Mouse (Mus musculus) left cerebral cortex, adult 11 months (tissue): ENCODE measurements around the gene Commd1.

Experiments used
- DNase-seq: peaks from one replicate; pipeline ENCODE4 v3.0.0; 2022; ENCODE audit warnings: low spot score

Commd1 gene

GRCm38 (mm10) chr11:22938983-22939382 is 43.2 kb downstream of the Commd1 start:
- no peak for DNase-seq

DNA sequence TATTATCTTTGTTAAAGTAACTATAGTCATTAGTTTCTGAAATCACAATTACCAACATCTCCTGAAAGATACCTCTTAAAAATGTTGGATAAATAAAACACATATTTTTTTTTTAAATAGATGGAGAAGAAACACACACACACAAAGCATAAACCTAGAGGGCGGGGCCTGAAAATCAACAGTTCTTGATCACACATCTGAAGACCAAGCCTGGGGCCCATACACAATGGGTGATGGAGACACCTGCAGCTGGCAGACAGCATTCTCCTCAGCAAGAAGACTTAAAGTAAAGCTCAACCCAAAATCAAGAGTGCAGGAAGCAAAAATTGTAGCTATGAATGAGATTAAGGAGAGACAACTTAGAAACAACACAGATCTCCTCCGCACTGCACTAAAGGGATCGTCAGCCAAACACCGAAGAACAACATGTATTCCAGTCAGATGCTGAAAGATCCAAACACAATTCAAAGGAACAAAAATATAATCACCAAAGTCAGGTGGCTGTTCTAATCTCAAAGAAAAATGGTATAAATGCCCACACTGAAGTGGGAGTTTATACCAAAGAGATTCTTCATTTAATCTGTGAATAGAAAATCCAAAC is 44.4 kb downstream of the Commd1 start:
- DNase-seq = no peak

DNA sequence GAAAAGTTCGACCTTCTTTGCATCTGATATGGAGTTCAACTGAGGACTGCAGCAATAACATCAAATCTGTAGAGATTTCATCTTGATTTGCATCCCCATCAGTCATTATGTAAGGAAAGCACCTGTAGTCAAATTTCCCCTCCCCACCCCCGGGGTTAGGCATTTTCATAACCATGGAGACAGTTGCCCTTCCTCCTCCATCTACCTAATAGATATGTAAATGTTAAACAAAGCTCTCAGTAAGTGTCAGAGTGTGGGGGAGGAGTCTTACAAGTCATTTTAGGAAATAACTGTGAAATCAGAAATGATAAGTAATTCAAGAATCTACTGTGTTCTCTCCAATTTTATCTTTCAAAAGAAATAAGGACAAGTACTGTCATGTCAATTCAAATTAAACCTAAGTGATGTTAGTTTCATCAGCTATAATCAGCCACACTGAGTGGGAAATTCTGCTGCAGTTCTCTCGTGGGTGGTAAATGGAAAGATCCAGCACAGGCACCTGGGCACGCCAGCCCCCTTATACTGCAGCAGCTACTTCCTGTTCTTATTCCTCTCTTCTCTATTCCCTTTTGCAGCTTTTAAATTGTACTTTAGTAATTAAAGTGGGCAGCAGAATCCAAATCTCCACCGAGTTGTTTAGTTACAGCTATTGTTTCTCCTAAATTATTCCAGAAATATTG is 45.6 kb downstream of the Commd1 start:
- peak; percentile 54 for DNase-seq

DNA sequence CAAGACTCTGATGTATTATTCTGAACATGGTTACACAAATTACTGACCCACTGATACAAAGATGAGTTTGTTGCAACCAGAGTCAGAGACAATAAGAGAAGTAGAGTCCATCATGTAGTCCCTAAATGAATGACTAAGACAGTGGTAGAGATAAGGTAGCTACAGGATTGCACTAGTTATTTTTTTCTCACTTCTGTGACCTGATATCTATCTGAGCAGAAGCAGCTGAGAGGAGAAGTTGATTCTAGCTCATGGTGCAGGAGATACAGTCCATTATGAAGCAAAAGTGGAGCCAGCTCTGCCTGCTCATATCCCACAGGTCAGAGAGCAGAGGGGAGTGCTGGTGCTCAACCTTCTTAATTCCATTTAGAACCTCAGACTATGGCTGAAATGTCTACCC is 50.0 kb downstream of the Commd1 start:
- DNase-seq = no peak

DNA sequence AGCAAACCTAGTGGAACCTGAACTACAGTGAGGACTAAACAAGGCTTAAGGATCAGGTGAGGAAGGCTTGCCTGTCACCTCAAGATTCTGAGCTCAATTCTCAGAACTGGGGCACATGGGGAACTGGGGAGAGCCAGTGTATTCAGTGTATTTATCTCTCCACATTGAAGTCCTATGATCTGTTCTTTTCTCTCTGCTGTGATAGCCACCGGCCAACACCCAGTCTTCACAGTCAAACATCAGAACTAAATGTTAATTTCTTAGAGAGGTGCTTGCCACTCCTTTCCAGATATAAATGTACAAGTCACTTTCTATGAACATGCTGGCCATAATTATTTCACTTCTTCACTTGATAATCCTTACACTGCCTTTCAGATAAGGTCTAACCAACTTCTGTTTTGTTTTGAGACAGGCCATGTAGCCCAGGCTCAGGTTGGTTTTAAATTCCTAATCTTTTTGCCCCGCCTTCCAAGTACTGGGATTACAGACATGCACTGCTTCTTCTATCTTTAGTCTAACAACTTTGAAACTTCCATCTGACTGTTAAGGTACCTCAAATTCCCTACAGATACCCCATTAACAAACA is 50.8 kb downstream of the Commd1 start:
- DNase-seq = no peak

- DNase-seq = no peak
Observed at GRCm38 (mm10) chr11:22930129-22930528, 52.1 kb downstream of the Commd1 start.

DNA sequence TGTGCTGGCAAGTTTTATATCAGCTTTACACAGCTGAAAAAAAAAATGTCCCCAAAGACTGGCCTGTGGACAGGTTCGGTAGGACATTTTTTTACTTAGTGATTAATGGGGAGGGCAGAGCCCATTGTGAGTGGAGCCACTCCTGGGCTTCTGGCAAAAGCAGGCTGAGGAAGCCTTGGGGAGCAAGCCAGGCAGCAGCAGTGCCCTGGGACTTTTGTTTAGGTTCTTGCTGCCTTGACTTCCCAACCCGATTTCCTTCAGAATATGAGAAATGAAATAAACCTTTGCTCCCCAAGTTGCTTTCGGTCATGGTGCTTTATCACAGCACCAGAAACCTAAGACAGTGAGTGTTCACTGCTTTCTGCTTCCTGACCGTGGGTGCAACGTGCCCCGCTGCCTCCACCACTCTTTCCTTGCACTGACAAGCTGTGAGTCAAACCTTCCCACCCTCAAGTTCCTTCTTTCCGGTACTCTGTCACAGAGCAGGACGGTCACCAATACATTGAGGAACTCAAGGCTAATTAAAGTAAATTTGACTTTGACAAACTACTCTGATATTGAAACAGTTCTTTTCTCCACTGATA is 53.5 kb downstream of the Commd1 start:
- DNase-seq = no peak

- DNase-seq = no peak
Observed at GRCm38 (mm10) chr11:22923606-22924005, 58.6 kb downstream of the Commd1 start.

DNA sequence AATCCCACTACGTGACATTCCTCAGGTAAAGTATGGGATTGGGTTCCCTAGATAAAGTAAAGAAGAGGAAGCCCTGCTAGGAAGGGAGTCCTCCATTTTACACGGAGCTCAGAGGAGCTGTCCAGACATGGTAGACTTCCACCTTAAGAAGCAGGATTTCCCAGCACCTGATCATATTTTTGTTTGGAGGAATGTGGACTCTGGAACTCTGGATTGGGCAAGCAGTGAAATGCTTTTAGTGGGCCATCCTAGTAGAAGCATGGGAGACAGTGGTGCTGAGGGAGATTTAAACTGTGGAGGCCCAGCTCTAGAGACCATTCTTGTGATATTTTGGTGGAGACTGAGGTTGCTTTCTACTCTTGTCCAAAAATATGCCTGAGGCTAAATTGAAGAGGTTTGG is 59.6 kb downstream of the Commd1 start:
- DNase-seq = no peak

DNA sequence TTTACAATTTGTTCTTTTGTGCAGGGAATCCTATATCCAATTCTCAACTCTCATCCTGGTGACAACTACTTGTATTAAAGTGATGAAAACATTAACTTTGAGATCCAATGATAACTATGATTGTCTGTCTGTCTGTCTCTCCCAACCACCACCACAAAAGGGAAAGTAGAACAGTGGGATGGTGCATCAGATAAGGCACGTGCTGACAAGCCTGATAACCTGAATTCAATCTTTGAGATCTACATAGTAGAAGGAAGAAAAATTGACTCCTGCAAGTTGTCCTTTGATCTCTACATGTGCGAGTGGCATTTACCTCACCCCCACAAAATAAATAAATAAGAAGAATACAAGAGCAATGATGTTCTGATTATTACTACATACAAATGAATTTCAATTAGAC is 62.8 kb downstream of the Commd1 start:
- no peak for DNase-seq

DNA sequence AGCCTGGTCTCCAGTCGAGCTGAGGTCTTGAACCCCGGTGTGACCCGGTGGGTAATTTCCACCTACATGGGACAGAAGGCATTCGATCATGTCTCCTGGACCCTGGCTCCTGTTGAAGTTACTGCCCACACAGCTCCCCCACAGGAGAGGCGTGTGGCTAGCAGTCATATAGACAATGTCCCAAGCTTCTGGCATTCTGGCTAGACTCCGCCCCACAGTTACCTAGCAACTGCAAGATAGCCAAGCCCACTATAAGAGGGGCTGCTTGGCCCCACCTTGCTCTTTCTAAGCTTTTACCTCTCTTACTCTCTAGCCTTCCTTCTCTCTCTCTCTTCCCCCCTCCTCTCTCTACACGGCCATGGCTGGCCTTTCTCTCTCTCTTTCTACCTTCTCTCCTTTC is 64.4 kb downstream of the Commd1 start:
- DNase-seq = no peak

DNA sequence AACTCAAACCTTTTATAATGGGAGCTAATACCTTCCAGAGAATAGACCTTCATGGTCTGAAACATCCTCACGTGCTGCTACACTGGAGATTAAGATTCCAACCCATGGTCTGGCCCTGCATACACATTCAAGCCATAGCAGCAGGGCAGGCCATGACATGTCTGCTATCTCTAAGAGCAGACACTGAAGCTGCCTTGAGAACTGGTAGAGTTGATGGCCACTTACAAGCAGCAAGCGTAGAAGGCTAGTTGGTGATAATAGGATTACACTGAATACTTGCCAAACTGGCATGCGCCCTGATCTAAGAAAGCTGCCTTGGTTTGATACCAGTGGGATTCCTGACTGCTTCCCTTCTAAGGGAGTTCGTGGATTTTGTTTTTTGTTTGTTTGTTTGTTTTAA is 68.4 kb downstream of the Commd1 start:
- no peak for DNase-seq

DNA sequence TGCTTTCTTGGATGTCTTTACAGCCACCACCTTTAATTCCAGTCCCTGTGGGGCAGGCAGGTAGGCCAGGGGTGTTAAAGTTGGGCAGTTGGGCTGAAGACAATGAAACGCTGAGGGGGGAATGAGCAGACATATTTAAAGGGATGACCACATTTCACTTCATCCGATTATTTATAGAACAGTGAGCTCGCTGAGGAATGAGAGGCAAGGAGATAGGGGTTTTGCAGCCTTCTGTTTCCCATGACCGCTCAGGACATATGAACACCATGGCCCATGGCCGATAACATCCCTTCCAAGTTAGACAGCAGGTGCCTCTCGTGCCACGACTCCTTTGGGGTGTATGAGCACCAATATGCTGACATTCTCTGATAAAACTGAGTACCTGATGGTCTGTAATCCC is 70.4 kb downstream of the Commd1 start:
- no peak for DNase-seq

- DNase-seq = no peak
Observed at GRCm38 (mm10) chr11:22906453-22906865, 75.7 kb downstream of the Commd1 start.

DNA sequence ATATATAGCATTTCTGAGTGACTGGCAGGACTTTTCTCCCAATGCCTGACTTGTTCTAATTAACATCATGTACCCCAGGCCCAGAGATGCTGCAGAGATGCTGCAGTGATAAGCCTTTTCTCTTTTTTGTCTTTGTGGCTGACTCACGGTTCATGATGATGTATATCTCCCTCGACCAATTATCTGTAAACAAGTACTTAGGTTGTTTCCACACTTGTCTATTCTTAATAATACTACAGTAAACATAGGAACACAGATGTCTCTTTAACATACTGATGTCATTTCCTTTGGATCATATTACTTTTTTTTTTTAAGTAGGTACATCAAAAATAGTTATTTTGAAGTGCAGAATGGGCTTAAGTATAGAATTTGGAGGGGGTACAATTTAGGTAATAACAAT is 79.3 kb downstream of the Commd1 start:
- no peak for DNase-seq

DNA sequence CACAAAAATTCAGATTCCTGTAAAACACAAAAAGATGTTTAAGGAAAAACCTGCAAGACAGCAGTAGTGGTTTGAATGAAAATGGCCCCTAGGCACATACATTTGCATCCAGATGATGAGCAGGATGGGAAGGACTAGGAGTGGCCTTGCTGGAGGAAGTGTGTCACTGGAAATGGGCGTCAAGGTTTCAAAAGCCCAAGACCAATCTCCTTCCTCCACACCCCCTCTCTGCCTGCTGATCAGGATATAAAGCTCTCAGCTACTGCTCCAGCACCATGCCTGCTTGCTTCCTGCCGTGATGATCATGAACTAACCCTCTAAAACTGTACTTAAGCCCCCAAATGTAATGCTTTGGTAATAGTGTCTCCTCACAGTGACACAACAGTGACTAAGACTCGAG is 82.1 kb downstream of the Commd1 start:
- DNase-seq = no peak

GRCm38 (mm10) chr11:22897642-22898041 is 84.5 kb downstream of the Commd1 start:
- DNase-seq = no peak

GRCm38 (mm10) chr11:22897127-22897526 is 85.1 kb downstream of the Commd1 start:
- no peak for DNase-seq

DNA sequence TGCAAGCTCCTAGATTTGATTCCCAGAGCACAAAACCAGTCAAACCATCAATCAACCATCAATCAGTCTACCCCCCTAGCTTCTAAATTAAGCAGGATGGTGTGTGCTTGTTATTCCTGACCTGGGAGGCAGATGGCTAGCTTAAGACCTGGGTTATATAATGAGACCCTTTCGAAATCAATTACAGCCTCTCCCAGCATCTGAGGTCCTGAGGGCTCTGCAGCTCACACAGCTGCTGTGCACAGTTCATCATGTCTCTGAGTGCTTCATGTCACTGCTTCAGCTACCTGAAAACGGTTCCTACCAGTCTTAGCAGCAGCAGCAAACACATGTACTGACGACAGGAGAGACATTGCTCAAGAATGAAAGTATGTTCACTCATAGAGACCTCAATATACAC is 89.1 kb downstream of the Commd1 start:
- no peak for DNase-seq

- no peak for DNase-seq
Observed at GRCm38 (mm10) chr11:22892466-22892865, 89.7 kb downstream of the Commd1 start.

DNA sequence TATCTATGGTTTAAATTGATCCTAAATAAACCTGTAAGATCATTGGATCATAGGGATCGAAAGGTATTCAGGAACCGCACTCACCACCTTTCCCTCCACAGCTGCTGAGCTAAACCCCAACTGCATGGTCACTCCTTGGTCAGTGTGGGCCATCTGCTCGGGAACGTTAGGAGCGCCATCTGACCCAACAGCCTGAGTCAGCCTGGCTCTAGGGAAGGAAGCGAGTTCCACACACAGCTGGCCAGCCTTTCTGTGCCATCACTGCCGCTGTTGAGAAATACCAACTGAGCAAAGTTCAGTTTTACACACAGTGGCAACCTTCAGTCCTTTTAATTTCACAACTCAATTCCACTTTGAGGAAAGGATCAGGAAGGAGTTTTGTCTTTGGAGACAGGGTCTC is 90.3 kb downstream of the Commd1 start:
- no peak for DNase-seq

GRCm38 (mm10) chr11:22891242-22891641 is 90.9 kb downstream of the Commd1 start:
- DNase-seq = no peak

DNA sequence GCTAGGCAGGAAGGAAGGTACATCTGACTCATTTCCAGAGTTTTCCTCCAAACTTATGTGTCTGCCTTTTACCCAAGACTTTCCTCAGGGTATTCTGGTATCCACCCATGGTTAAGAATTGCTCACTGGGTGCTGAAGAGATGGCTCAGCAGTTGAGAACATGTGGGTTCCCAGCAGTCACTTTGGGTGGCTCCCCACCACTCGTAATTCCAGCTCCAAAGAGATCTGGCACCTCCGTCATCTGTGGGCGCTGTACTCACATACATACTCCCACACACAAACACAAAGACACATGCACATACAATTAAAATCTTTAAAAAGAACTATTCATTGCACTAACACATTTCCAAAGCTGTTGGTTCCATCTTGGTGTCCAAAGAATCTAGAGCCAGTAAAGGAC is 93.0 kb downstream of the Commd1 start:
- no peak for DNase-seq
